ENCODE assay signal across 14 mouse cellular contexts in the genomic region with DNA sequence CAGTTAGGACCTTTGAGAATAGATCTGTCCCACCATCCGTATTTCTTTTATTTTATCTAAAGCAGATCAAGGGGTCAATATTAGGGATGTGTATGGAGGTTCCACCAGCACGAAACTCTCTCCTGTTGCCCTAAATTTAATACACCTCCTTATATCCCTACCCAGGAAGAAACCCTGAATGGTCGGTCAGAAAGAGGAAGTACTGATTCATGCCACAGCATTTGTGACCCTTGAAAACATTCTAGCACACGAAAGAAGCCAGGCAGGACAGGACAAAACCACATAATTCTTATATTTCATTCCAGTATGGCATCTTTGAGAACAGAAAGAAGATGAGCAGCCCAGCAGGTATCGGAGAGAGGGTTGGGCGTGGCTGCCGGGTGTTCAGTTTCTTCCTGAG.
"Had no signal": no experiment of that assay in that cellular context is flagged by ENCODE, and none has a peak within 500 bp of the region (broad histone marks: within the 10 kb centered on the region; RNA-seq: fewer than 3 reads in every experiment).

No protein-coding gene starts in this region.

- DNase-seq: gastrocnemius, postnatal 14 days; gastrocnemius, postnatal 36 days; heart, adult 18-20 months; heart, postnatal 14 days; heart, postnatal 36 days; kidney, adult 11 months; kidney, adult 2 months; kidney, adult 9 months; kidney, postnatal 14 days; kidney, postnatal 4 days; left cerebral cortex, postnatal 4 days had no signal

- ATAC-seq: hindbrain, postnatal 0 days; intestine, embryonic 16.5 days; liver, embryonic 12.5 days had no signal
